Mouse (Mus musculus): ENCODE results near the gene Dlgap5. TPM values are rescaled to one million over a fixed set of nuclear protein-coding genes. Genes with fewer than 3 reads are reported as not detected.
"Not testable (repeated sequence)": the region's sequence is repeated elsewhere in the genome, so short reads cannot be mapped to it uniquely, and the experiment has no call there.

Gene Dlgap5
- 77.6 and 90.4 TPM in 2 replicates for polyA plus RNA-seq (2014; fragmentation: Nextera tagmentation; extraction: Ambion mirVana)

DNA sequence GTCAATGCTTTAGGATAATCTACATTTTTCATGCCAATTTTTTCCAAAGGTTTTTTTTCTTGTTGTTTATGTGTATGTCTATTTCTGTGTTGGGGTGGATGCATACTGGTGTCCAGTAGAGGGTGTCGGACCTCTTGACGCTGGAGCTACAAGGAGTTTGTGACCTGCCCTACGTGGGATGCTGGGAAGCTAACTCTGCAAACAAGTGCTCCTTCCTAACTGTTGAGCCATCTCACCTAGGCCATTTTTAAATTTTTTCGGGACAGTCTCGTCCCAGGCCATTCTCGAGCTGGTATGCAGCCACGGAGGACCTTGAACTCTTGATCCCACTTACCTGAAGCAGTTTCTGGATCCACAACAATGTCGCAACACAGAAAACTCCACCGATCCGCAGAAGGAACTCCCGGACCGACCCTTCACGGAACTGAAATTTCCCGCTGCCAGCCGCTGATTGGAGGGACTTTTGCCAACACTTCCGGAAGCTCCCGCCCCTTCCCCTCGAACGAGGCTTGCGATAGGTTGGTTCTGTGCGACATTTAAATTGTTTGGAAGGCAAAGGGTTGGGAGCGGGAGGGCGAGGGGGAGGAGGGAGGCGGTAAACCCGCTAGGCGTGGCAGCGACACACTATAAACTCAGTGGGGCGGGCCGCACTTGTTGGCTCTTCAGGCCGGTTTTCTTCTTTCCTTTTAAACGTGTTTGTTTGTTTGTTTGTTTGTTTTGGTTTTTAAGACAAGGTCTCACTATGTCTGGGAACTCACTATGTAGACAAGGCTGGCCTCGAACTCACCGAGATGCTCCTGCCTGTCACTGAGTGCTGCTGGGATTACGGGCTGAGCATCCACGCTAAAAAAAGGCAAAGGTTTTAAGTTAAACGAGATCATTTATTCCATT is at the start of gene Dlgap5:
TSS of gene Dlgap5 (minus strand) at position 633 of the 891 bp plus-strand sequence.
- Histone ChIP-seq H3K36me3 (ENCODE audit: control insufficient read depth, insufficient read depth, low read length) (peaks cover 6% of the 10 kb centered on the region; the same call in 1 of the 2 replicates), H3K4me1 (replicated peaks; ENCODE audit: control insufficient read depth, insufficient read depth, low read length) (peaks cover 7% of the 10 kb centered on the region), H3K27me3 (ENCODE audit: control insufficient read depth, insufficient read depth, low read length) (no peaks in the 10 kb centered on the region), H3K27ac (ENCODE audit: low read depth, low read length) (no peak within 1 kb of the TSS), H3K4me2 (ENCODE audit: low read depth, low read length, severe bottlenecking) (peak within 1 kb of the TSS; percentile 80), H3K9me3 (ENCODE audit: control insufficient read depth, low read length) (no peaks in the 10 kb centered on the region), H3K9ac (ENCODE audit: low read length) (peak within 1 kb of the TSS; percentile 61), H3K4me3 (ENCODE audit: low read depth, low read length) (peak within 1 kb of the TSS; percentile 45)
- ATAC-seq (replicated peaks; ENCODE audit: low FRiP score) (peak; percentile 98), DNase-seq (ENCODE audit: low spot score) (peak; percentile 95)
- 2% methylated on average over 36 of the region's 36 CpGs for WGBS

DNA sequence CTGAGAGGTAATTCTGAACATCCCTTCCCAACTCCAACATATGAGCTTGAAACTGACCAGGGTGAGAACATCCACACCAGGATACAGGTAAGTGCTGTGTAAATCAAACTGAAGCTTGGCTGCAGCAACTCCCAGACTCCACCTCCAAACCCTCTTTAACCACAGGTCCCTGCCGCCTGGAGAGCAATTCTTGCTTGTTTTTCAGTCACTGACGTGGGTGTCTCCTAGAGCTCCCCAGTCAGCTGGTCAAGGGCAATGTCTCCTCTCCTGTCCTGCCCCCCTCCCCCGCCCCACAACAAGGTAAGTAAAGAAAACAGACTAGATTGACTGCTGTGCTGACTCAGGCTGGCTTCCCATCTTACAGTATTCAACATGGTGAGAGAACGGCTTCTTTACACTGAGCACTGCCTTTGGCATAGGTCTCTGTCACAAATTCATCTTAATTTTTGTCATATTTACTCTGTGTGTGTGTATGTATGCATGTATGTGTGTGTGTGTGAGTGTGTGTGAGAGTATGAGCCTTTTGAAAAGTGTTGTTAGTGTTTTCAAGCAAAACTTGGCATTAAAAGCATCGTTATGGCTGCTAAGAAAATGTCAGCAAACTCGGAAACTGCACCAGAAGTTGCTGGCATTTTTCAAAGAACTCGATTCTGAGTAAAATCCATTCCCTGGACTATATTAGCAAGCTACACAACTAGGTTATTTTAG is 47.4 kb upstream of the Dlgap5 start:
- DNase-seq (ENCODE audit: low spot score) (peak; percentile 22), ATAC-seq (replicated peaks; ENCODE audit: low FRiP score) (no peak)
- 59% methylated on average over 7 of the region's 7 CpGs for WGBS

DNA sequence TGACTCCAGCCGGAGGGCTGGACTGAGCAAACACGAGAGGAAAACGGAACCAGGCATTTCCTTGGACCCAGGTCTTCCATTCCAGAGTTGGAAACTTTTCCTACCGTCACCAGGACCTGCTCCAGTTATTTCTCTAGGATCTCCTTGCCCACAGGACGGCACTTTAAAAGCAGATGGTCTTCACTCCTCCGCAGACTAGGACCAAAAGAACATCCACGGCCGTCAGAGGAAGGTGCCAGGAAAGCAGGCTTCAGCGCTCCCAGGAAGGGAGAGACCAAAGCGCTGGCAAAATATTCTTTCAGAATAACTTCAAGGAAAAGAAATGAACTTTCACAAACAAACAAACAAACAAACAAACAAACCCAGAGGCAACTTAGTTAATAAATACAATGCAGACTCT is 46.2 kb upstream of the Dlgap5 start:
- WGBS: 88% methylated on average over 10 of the region's 10 CpGs
- Histone ChIP-seq H3K9me3 (ENCODE audit: control insufficient read depth, low read length) (no peaks in the 10 kb centered on the region), H3K4me3 (ENCODE audit: low read depth, low read length) (no peak overlapping the region), H3K9ac (ENCODE audit: low read length) (no peak overlapping the region), H3K27me3 (ENCODE audit: control insufficient read depth, insufficient read depth, low read length) (no peaks in the 10 kb centered on the region), H3K4me2 (ENCODE audit: low read depth, low read length, severe bottlenecking) (no peak overlapping the region), H3K36me3 (ENCODE audit: control insufficient read depth, insufficient read depth, low read length) (no peaks in the 10 kb centered on the region), H3K27ac (ENCODE audit: low read depth, low read length) (no peak overlapping the region), H3K4me1 (replicated peaks; ENCODE audit: control insufficient read depth, insufficient read depth, low read length) (no peaks in the 10 kb centered on the region)
- ATAC-seq (replicated peaks; ENCODE audit: low FRiP score) (no peak), DNase-seq (ENCODE audit: low spot score) (no peak)

More for the DNA sequence above, 47.4 kb upstream of the Dlgap5 start:
- H3K9me3 ChIP-seq (ENCODE audit: control insufficient read depth, low read length): no peaks in the 10 kb centered on the region
- no peak overlapping the region for H3K9ac ChIP-seq (ENCODE audit: low read length)
- H3K36me3 ChIP-seq (ENCODE audit: control insufficient read depth, insufficient read depth, low read length): no peaks in the 10 kb centered on the region
- no peak overlapping the region for H3K4me2 ChIP-seq (ENCODE audit: low read depth, low read length, severe bottlenecking)
- no peaks in the 10 kb centered on the region for H3K4me1 ChIP-seq (replicated peaks; ENCODE audit: control insufficient read depth, insufficient read depth, low read length)
- no peak overlapping the region for H3K27ac ChIP-seq (ENCODE audit: low read depth, low read length)
- no peaks in the 10 kb centered on the region for H3K27me3 ChIP-seq (ENCODE audit: control insufficient read depth, insufficient read depth, low read length)
- H3K4me3 ChIP-seq (ENCODE audit: low read depth, low read length): no peak overlapping the region

DNA sequence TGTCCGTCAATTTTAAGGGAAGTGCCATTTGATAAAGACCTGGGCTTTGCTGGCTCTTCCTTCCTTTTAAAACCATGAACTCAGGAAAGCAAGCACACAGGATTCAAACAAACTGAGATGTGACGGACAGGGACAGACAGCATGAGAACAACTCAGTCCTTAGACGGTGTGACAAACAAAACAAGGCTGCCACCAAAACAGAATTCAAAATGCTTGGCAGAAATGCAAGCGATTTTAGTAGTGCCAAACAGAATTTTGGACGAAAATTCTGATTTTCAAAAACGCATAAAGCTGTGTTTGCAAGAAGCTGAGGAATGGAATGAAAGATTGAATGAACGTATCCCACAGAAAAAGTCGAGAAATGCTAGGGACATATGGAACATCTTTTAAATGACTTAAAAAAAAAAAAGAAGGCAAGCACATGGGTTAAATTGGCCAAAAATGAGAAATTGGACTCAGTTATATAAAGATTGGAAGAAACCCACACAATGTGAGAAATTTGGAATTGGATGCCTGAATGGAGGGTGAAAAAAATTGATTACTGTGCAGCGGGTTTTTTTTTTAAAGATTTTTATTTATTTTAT is 44.8 kb upstream of the Dlgap5 start:
- no peaks in the 10 kb centered on the region for H3K36me3 ChIP-seq (ENCODE audit: control insufficient read depth, insufficient read depth, low read length)
- no peaks in the 10 kb centered on the region for H3K9me3 ChIP-seq (ENCODE audit: control insufficient read depth, low read length)
- H3K27ac ChIP-seq (ENCODE audit: low read depth, low read length): no peak overlapping the region
- WGBS: 85% methylated on average over 9 of the region's 9 CpGs
- H3K4me3 ChIP-seq (ENCODE audit: low read depth, low read length): no peak overlapping the region
- no peak overlapping the region for H3K4me2 ChIP-seq (ENCODE audit: low read depth, low read length, severe bottlenecking)
- DNase-seq (ENCODE audit: low spot score): no peak
- ATAC-seq (replicated peaks; ENCODE audit: low FRiP score): no peak
- no peaks in the 10 kb centered on the region for H3K27me3 ChIP-seq (ENCODE audit: control insufficient read depth, insufficient read depth, low read length)
- H3K4me1 ChIP-seq (replicated peaks; ENCODE audit: control insufficient read depth, insufficient read depth, low read length): no peaks in the 10 kb centered on the region
- no peak overlapping the region for H3K9ac ChIP-seq (ENCODE audit: low read length)

DNA sequence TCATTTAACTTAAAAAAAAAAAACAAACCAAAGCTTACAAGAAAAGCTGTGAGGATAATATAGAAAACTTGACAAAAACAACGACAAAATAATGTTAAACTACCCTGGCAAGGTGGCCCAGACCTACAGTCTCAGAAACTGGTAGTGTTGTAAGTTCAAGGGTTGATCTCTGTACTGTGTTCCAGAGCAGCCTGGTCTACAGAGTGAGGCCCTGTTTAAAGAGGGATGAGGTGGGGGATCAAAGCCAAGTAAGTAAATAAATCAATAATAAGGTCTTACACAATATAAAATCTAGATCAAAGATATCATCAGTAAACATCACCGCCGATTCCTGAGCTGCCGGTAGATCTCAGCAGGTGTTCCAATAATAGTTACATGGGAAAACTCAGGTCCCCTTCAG is 44.2 kb upstream of the Dlgap5 start:
- DNase-seq (ENCODE audit: low spot score): peak; percentile 19
- no peaks in the 10 kb centered on the region for H3K9me3 ChIP-seq (ENCODE audit: control insufficient read depth, low read length)
- 85% methylated on average over 4 of the region's 4 CpGs for WGBS

DNA sequence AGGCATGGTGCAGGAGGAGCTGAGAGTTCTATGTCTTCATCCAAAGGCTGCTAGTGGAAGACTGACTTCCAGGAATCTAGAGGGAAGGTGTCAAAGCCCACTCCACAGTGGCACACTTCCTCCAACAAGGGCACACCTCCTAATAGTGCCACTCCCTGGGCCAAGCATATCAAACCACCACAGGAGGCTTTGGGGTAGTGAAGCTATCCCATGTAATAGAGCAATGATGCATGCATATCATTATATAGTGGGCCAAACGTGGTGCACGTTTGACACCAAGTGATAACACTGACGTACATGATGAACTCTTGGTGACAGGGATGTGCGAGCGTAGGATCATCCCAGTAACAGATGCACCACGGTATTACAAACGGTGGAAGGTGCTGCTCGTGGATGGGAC is 43.8 kb upstream of the Dlgap5 start:
- Histone ChIP-seq H3K36me3 (ENCODE audit: control insufficient read depth, insufficient read depth, low read length) (no peaks in the 10 kb centered on the region), H3K27ac (ENCODE audit: low read depth, low read length) (no peak overlapping the region), H3K9ac (ENCODE audit: low read length) (no peak overlapping the region), H3K4me2 (ENCODE audit: low read depth, low read length, severe bottlenecking) (no peak overlapping the region), H3K4me3 (ENCODE audit: low read depth, low read length) (no peak overlapping the region), H3K9me3 (ENCODE audit: control insufficient read depth, low read length) (no peaks in the 10 kb centered on the region), H3K27me3 (ENCODE audit: control insufficient read depth, insufficient read depth, low read length) (no peaks in the 10 kb centered on the region), H3K4me1 (replicated peaks; ENCODE audit: control insufficient read depth, insufficient read depth, low read length) (no peaks in the 10 kb centered on the region)
- 87% methylated on average over 8 of the region's 8 CpGs for WGBS
- ATAC-seq (replicated peaks; ENCODE audit: low FRiP score) (no peak), DNase-seq (ENCODE audit: low spot score) (no peak)

More for the DNA sequence above, 44.2 kb upstream of the Dlgap5 start:
- H3K9ac ChIP-seq (ENCODE audit: low read length): no peak overlapping the region
- no peaks in the 10 kb centered on the region for H3K4me1 ChIP-seq (replicated peaks; ENCODE audit: control insufficient read depth, insufficient read depth, low read length)
- H3K4me3 ChIP-seq (ENCODE audit: low read depth, low read length): no peak overlapping the region
- no peaks in the 10 kb centered on the region for H3K27me3 ChIP-seq (ENCODE audit: control insufficient read depth, insufficient read depth, low read length)
- no peaks in the 10 kb centered on the region for H3K36me3 ChIP-seq (ENCODE audit: control insufficient read depth, insufficient read depth, low read length)
- H3K4me2 ChIP-seq (ENCODE audit: low read depth, low read length, severe bottlenecking): no peak overlapping the region
- ATAC-seq (replicated peaks; ENCODE audit: low FRiP score): no peak
- no peak overlapping the region for H3K27ac ChIP-seq (ENCODE audit: low read depth, low read length)

DNA sequence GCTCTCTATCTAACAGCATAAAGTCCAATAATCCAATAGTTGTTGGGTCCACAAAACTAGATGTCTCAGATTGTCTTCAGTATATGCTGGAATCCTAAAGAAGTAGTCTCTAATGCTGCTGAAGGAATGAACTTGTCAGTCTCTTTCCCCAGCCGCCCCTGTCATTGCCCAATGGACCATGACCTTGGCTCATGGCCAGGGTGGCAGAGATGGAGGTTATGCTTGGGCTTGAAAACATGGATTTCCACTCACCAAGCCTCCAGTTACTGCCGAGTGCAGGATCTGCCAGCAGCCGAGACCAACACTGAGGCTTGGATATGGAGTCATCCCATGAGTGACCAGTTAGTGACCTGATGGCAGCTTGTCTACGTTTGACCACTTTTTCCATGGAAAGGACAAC is 41.3 kb upstream of the Dlgap5 start:
- Histone ChIP-seq H3K4me1 (replicated peaks; ENCODE audit: control insufficient read depth, insufficient read depth, low read length) (no peaks in the 10 kb centered on the region), H3K36me3 (ENCODE audit: control insufficient read depth, insufficient read depth, low read length) (no peaks in the 10 kb centered on the region), H3K4me3 (ENCODE audit: low read depth, low read length) (no peak overlapping the region), H3K27ac (ENCODE audit: low read depth, low read length) (no peak overlapping the region), H3K27me3 (ENCODE audit: control insufficient read depth, insufficient read depth, low read length) (no peaks in the 10 kb centered on the region), H3K9ac (ENCODE audit: low read length) (no peak overlapping the region), H3K4me2 (ENCODE audit: low read depth, low read length, severe bottlenecking) (no peak overlapping the region), H3K9me3 (ENCODE audit: control insufficient read depth, low read length) (no peaks in the 10 kb centered on the region)
- WGBS: 85% methylated on average over 4 of the region's 4 CpGs
- DNase-seq (ENCODE audit: low spot score) (peak; percentile 30), ATAC-seq (replicated peaks; ENCODE audit: low FRiP score) (no peak)

DNA sequence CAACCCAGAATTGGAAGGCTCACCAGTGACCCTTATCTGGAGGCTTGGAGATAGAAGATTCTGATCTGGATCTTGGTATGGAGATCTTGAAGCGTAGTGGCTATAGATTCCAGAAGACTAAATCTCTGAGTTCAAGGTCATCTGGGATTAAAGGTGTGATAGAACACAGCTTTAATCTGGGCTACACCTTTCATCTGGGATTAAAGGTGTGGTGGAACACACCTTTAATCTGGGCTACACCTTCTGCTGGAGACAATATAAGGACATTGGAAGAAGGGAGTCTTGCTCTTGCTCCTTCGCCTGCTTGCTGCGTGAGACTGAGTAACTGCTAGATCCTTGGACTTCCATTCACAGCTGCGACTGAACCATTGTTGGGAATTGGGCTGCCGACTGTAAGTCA is 31.9 kb upstream of the Dlgap5 start, which contains the start of gene Fbxo34:
TSS of gene Fbxo34 (plus strand) at position 301 of the 400 bp plus-strand sequence.
- H3K9ac ChIP-seq (ENCODE audit: low read length); H3K27ac ChIP-seq (ENCODE audit: low read depth, low read length); DNase-seq (ENCODE audit: low spot score); H3K27me3 ChIP-seq (ENCODE audit: control insufficient read depth, insufficient read depth, low read length); H3K4me1 ChIP-seq (replicated peaks; ENCODE audit: control insufficient read depth, insufficient read depth, low read length); H3K4me3 ChIP-seq (ENCODE audit: low read depth, low read length); H3K9me3 ChIP-seq (ENCODE audit: control insufficient read depth, low read length); ATAC-seq (replicated peaks; ENCODE audit: low FRiP score); H3K4me2 ChIP-seq (ENCODE audit: low read depth, low read length, severe bottlenecking); H3K36me3 ChIP-seq (ENCODE audit: control insufficient read depth, insufficient read depth, low read length): not testable (repeated sequence)
- WGBS: 90% methylated on average over 2 of the region's 5 CpGs
